Mouse (Mus musculus): ENCODE measurements around the gene Kif19a. TPM values are rescaled to one million over a fixed set of nuclear protein-coding genes. Genes with fewer than 3 reads are reported as not detected.

The Kif19a gene
- polyA plus RNA-seq, 1 experiment from 2014 or later, result 0.46 TPM

DNA sequence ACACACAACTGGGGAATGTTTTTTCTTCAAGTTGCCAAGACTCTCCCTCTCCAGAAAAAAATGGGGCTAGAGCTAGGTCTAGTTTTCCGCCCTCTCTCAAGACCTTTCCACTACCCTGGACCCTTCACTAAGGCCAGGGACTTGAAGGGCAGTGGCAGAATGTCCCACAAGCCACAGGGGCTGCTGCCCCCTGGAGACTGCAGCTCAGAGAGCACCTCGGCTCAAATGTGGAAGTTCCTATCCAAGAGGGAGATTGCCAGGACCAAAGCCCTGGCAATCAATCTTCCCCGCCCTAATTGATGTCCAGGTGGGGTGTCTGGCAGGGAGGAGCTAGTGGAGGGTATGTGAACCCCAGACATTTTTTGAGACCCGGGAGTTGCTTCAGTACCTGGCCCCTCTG, 25.7 kb downstream of the Kif19a start:
- Histone ChIP-seq H3K27me3 (ENCODE audit: insufficient read depth, low read length) (peaks cover 81% of the 10 kb centered on the region), H3K4me1 (ENCODE audit: insufficient read depth, low read length) (peaks cover 46% of the 10 kb centered on the region), H3K4me3 (ENCODE audit: low read length) (no peak overlapping the region), H3K9me3 (ENCODE audit: low read length) (no peaks in the 10 kb centered on the region), H3K4me2 (replicated peaks; ENCODE audit: low read depth, low read length) (no peak overlapping the region), H3K27ac (ENCODE audit: low read length) (no peak overlapping the region), H3K9ac (replicated peaks; ENCODE audit: low read length) (no peak overlapping the region), H3K36me3 (ENCODE audit: insufficient read depth, low read length) (no peaks in the 10 kb centered on the region)
- WGBS, result 31% methylated on average over 4 of the region's 4 CpGs
- ATAC-seq (ENCODE audit: low FRiP score, low TSS enrichment), result no peak

DNA sequence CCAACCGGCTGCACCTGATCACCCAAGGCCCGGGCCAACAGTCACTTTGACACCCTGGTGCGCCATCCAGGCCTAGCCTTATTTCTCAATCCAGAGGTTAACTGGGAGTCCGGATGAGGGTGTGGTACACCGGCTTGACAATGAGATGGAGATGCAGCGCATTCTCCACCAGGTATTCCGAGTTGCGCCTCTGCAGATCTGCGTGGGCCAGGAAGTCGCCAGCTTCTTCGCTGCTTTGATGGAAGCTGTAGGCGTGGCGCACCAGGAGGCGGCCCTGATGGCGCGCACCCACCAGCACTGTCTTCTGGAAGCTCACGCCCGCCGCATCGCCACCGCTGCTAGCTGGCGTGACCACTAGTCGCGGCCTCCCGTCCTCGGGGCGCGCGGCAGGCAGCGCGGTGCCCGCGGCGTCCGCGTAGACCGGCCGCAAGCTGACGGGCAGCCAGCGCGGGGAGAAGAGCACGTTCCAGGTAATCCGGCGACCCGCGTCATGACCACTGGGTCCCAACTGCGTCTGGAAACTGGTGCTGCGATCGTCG, 26.2 kb downstream of the Kif19a start:
- H3K4me2 ChIP-seq (replicated peaks; ENCODE audit: low read depth, low read length), result peak overlapping the region; percentile 87
- no peak overlapping the region for H3K27ac ChIP-seq (ENCODE audit: low read length)
- H3K4me1 ChIP-seq (ENCODE audit: insufficient read depth, low read length), result peaks cover 45% of the 10 kb centered on the region
- 3% methylated on average over 48 of the region's 50 CpGs for WGBS
- H3K36me3 ChIP-seq (ENCODE audit: insufficient read depth, low read length), result no peaks in the 10 kb centered on the region
- no peaks in the 10 kb centered on the region for H3K9me3 ChIP-seq (ENCODE audit: low read length)
- H3K9ac ChIP-seq (replicated peaks; ENCODE audit: low read length), result peak overlapping the region; percentile 57
- ATAC-seq (ENCODE audit: low FRiP score, low TSS enrichment), result no peak
- H3K4me3 ChIP-seq (ENCODE audit: low read length), result peak overlapping the region; percentile 50
- peaks cover 75% of the 10 kb centered on the region for H3K27me3 ChIP-seq (ENCODE audit: insufficient read depth, low read length)

DNA sequence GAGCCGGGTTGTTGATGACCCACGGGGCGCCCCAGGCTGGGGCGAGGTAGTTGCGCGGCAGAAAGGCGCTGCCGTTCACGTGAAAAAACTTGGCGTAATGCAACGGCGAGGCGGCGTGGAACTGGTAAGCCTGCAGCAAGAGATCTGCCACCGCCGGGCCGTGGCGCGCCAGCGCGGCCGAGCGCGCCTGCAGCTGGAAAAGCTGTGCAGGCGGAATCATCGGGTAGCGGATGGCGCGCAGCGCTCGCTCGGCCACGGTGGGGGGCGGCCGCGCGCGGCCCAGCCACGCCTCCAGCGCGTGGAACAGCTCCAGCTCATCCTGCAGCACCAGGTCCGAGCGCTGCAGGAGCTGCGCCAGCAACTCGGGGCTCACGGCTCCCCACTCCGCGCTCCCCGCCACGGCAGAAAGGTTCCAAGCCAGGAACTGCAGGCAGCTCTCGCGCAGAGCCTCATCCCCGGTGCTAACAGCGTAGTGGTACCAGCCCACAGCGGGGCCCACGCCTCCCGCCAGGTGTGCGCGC, 26.8 kb downstream of the Kif19a start:
- 1% methylated on average over 59 of the region's 59 CpGs for WGBS
- Histone ChIP-seq H3K4me3 (ENCODE audit: low read length) (peak overlapping the region; percentile 50), H3K4me1 (ENCODE audit: insufficient read depth, low read length) (peaks cover 44% of the 10 kb centered on the region), H3K27ac (ENCODE audit: low read length) (no peak overlapping the region), H3K4me2 (replicated peaks; ENCODE audit: low read depth, low read length) (peak overlapping the region; percentile 87), H3K36me3 (ENCODE audit: insufficient read depth, low read length) (no peaks in the 10 kb centered on the region), H3K27me3 (ENCODE audit: insufficient read depth, low read length) (peaks cover 70% of the 10 kb centered on the region), H3K9me3 (ENCODE audit: low read length) (no peaks in the 10 kb centered on the region), H3K9ac (replicated peaks; ENCODE audit: low read length) (peak overlapping the region; percentile 57)
- no peak for ATAC-seq (ENCODE audit: low FRiP score, low TSS enrichment)

DNA sequence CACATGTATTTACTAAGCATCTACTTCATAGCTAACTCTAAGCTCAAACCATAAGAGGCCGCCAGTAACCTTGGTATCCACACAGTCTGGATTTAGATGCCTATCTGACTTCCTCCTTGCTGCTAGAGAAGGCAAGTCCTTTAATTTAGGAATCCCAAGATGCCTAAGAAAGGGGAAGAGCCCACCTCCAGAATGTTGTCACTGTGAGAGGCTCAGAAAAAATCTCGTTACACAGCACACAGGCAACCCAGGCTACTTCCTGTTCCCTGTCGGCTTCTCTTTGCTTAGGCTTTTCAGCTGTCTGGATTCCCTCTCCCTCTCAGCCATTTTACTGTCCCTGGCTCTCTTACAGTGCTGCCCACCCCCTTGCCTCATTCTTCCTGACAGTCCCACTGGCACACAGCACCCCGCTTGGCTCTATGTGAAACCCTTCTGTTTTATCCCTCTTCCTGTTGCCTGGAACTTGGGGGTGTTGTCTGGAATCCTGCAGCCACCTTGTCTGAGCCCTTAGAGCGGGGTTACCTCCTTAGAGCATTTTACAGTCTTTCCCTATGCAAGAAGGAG, 27.8 kb downstream of the Kif19a start:
- ATAC-seq (ENCODE audit: low FRiP score, low TSS enrichment), result no peak
- Histone ChIP-seq H3K4me2 (replicated peaks; ENCODE audit: low read depth, low read length) (no peak overlapping the region), H3K9me3 (ENCODE audit: low read length) (no peaks in the 10 kb centered on the region), H3K9ac (replicated peaks; ENCODE audit: low read length) (no peak overlapping the region), H3K4me3 (ENCODE audit: low read length) (no peak overlapping the region), H3K27me3 (ENCODE audit: insufficient read depth, low read length) (peaks cover 59% of the 10 kb centered on the region), H3K4me1 (ENCODE audit: insufficient read depth, low read length) (peaks cover 44% of the 10 kb centered on the region), H3K27ac (ENCODE audit: low read length) (no peak overlapping the region), H3K36me3 (ENCODE audit: insufficient read depth, low read length) (no peaks in the 10 kb centered on the region)
- 56% methylated on average over 5 of the region's 5 CpGs for WGBS

DNA sequence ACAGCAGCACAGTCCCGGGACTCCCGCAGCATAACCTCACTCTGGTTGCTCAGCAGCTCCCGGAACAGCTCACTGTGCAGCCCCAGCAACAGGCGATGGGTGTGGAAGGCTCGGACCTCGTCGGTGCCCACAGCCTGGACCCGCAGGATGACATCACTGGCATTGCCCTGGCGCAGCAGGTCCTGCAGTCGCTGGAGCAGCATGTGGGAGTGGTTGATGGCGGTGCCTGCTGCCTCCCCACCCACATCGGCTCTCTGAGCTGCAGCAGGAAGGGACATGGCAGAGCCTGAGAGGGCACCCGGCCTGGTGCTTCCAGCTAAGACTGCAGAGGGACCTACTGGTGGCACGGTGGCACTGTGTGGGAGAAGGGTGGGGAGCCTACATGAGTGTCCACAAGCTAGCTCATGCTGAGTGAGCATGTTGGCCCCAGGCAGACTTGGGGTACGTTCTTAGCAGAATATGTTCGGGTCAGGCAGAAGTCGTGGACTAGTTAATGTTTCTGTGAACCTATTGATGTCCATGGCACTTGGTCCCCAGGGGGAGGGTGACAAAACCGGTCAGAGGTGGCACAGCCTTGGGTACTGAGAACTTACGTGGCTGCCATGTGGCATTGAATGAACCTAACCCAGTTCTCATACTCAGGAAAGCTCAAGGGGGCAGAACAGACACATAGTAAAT, 28.8 kb downstream of the Kif19a start:
- no peak overlapping the region for H3K27ac ChIP-seq (ENCODE audit: low read length)
- H3K27me3 ChIP-seq (ENCODE audit: insufficient read depth, low read length), result peaks cover 51% of the 10 kb centered on the region
- ATAC-seq (ENCODE audit: low FRiP score, low TSS enrichment), result no peak
- 60% methylated on average over 19 of the region's 19 CpGs for WGBS
- no peak overlapping the region for H3K4me3 ChIP-seq (ENCODE audit: low read length)
- no peak overlapping the region for H3K4me2 ChIP-seq (replicated peaks; ENCODE audit: low read depth, low read length)
- no peak overlapping the region for H3K9ac ChIP-seq (replicated peaks; ENCODE audit: low read length)
- H3K36me3 ChIP-seq (ENCODE audit: insufficient read depth, low read length), result no peaks in the 10 kb centered on the region
- peaks cover 44% of the 10 kb centered on the region for H3K4me1 ChIP-seq (ENCODE audit: insufficient read depth, low read length)
- no peaks in the 10 kb centered on the region for H3K9me3 ChIP-seq (ENCODE audit: low read length)

DNA sequence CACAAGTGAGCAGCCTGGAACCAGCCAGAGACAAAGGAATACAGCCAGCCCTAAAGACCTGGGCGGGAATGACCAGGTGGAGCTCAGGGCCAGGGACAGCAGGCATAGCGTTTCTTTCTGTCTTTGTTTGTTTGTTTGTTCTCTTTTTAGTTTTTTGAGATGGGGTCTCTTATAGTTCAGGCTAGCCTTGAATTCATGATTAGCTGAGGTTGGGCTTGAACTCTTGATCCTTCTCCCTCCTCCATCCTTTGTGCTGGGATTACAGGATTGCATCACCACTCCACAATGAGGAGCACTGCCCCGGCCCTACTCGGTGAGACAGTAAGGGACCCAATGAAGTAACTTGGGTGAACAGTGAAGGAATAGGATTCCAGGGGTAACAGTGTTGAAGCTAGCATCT, 29.5 kb downstream of the Kif19a start:
- no peaks in the 10 kb centered on the region for H3K36me3 ChIP-seq (ENCODE audit: insufficient read depth, low read length)
- 0 out of 2 replicates have a peak overlapping the region, but pooled peaks have one; percentile 19 for H3K27ac ChIP-seq (ENCODE audit: low read length)
- H3K9me3 ChIP-seq (ENCODE audit: low read length), result no peaks in the 10 kb centered on the region
- H3K4me1 ChIP-seq (ENCODE audit: insufficient read depth, low read length), result peaks cover 38% of the 10 kb centered on the region
- peaks cover 44% of the 10 kb centered on the region for H3K27me3 ChIP-seq (ENCODE audit: insufficient read depth, low read length)
- no peak overlapping the region for H3K4me3 ChIP-seq (ENCODE audit: low read length)
- 55% methylated on average over 4 of the region's 4 CpGs for WGBS
- peak overlapping the region; percentile 57 for H3K4me2 ChIP-seq (replicated peaks; ENCODE audit: low read depth, low read length)
- no peak for ATAC-seq (ENCODE audit: low FRiP score, low TSS enrichment)
- no peak overlapping the region for H3K9ac ChIP-seq (replicated peaks; ENCODE audit: low read length)

DNA sequence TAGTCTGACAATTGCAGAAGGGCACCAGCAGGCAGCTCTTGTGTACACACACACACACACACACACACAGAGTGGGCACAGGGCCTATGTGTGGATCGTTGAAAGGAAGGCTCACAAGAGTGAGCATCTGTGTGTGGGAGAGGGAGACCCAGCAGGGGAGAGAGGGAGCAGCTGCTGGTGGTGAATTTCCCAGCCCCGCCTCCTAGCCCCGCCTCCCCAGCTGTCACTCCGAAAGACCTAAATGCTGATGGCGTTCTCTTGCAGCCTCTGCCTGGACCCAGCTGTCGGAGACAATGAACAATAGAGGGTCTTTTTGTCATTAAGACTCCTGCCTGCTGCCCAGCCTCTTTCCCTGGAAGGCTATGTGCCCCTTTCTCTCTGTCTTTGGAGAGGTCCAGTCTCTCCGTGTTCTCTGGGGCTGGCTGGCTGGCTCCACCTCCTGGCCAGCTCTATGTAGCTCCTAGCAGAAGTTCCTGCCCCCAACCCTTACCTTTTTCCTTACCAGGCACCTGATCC, 30.1 kb downstream of the Kif19a start:
- Histone ChIP-seq H3K4me3 (ENCODE audit: low read length) (peak overlapping the region; percentile 42), H3K4me2 (replicated peaks; ENCODE audit: low read depth, low read length) (peak overlapping the region; percentile 57), H3K9ac (replicated peaks; ENCODE audit: low read length) (no peak overlapping the region), H3K27me3 (ENCODE audit: insufficient read depth, low read length) (peaks cover 38% of the 10 kb centered on the region), H3K9me3 (ENCODE audit: low read length) (no peaks in the 10 kb centered on the region), H3K4me1 (ENCODE audit: insufficient read depth, low read length) (peaks cover 38% of the 10 kb centered on the region), H3K36me3 (ENCODE audit: insufficient read depth, low read length) (no peaks in the 10 kb centered on the region), H3K27ac (ENCODE audit: low read length) (0 out of 2 replicates have a peak overlapping the region, but pooled peaks have one; percentile 19)
- peak; percentile 87 for ATAC-seq (ENCODE audit: low FRiP score, low TSS enrichment)
- 1% methylated on average over 7 of the region's 7 CpGs for WGBS

DNA sequence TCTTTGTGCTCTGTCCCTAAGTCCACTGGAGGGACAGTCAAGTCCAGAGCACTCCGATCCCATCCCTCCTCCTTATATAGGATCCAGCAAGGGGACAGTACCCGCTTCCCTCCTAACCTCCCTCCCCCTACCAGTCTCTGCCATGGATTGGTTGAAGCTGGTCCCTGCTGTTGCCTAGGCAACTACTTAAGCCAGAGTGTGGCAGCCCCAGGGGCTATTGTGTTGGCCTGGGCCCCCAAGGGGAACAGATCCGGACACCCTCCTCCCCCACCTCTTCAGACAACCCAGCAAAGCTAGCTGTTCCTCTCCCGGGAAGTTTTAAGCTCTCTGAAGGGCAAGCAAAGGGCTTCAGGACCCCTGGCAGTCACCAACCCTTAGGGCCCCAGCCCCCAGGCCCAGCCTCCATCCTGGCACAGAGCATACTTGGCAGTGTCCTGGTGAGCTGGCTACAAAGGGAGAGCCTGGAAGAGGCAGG, 30.7 kb downstream of the Kif19a start, which contains the start of gene Btbd17:
TSS of gene Btbd17 (minus strand) at position 98 of the 475 bp plus-strand sequence.
- 7% methylated on average over 4 of the region's 4 CpGs for WGBS
- Histone ChIP-seq H3K9me3 (ENCODE audit: low read length) (no peaks in the 10 kb centered on the region), H3K27ac (ENCODE audit: low read length) (0 out of 2 replicates have a peak within 1 kb of the TSS, but pooled peaks have one; percentile 19), H3K27me3 (ENCODE audit: insufficient read depth, low read length) (peaks cover 32% of the 10 kb centered on the region), H3K36me3 (ENCODE audit: insufficient read depth, low read length) (no peaks in the 10 kb centered on the region), H3K4me1 (ENCODE audit: insufficient read depth, low read length) (peaks cover 38% of the 10 kb centered on the region), H3K4me2 (replicated peaks; ENCODE audit: low read depth, low read length) (peak within 1 kb of the TSS; percentile 57), H3K4me3 (ENCODE audit: low read length) (peak within 1 kb of the TSS; percentile 42), H3K9ac (replicated peaks; ENCODE audit: low read length) (no peak within 1 kb of the TSS)
- ATAC-seq (ENCODE audit: low FRiP score, low TSS enrichment), result peak; percentile 24

DNA sequence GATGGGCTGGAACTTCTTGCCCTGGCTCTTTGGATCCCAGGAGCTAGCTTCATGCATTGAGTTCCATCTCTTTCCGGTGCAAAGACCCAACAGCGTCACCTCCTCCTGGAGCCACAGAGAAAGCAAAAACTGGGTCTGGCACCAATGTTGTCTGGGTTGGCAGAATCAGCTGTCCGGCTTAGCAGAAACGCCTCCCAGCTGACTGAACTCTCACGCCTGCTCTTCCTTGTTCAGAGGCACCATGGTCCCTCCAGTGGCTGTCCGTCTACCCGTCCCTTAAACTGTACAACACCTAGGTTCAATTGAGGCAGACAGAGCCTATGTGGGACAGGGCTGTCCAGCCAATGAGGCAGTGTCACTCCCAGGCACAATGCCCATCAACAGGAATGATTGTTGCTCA, 32.0 kb downstream of the Kif19a start:
- ATAC-seq (ENCODE audit: low FRiP score, low TSS enrichment), result no peak
- no peak overlapping the region for H3K4me3 ChIP-seq (ENCODE audit: low read length)
- peaks cover 30% of the 10 kb centered on the region for H3K4me1 ChIP-seq (ENCODE audit: insufficient read depth, low read length)
- no peak overlapping the region for H3K4me2 ChIP-seq (replicated peaks; ENCODE audit: low read depth, low read length)
- H3K27ac ChIP-seq (ENCODE audit: low read length), result no peak overlapping the region
- H3K36me3 ChIP-seq (ENCODE audit: insufficient read depth, low read length), result no peaks in the 10 kb centered on the region
- H3K9me3 ChIP-seq (ENCODE audit: low read length), result no peaks in the 10 kb centered on the region
- whole genome bisulfite sequencing, result 89% methylated on average over 7 of the region's 7 CpGs
- H3K9ac ChIP-seq (replicated peaks; ENCODE audit: low read length), result no peak overlapping the region
- H3K27me3 ChIP-seq (ENCODE audit: insufficient read depth, low read length), result peaks cover 19% of the 10 kb centered on the region

Measured in kidney, embryonic 16.5 days (tissue).